Mouse (Mus musculus): ENCODE measurements at regions not wholly inside any gene's neighbourhood (a gene's known extent, or its start where the extent isn't known, plus 50 kb on each side); places are given as distances from the start of the nearest gene placed in this dataset.

DNA sequence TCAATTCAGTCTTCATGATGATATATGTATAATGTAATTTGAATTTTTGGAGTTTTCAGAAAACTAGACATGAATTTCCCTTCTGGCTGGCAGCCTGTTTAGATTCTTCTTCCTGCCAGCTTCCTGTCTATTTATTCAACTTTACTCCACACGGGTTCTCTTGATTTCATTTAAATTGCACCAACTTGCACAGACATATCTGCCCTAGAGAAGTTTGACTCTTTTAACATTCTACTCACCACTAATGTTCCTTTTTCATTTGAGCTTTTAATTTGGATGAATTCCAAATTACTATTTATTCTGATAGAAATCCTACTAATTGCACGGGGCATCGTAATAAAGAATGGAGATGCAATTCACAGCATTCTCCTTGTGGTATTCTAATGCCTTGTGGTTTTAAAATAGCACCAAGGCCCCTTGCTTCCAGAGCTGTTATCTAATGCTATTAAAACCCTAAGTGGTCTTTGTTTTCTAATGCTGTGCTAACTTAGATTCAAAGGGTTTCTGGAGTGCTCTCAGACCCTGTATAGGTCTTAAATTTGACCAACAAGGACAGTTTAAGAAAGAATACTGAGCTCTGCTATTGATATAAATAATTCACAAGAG lies 96.7 kb upstream of the Itga4 start:
- no peak for ATAC-seq
- Histone ChIP-seq H3K4me1 (replicated peaks; ENCODE audit: control insufficient read depth, insufficient read depth, low read length) (no peaks in the 10 kb centered on the region), H3K27me3 (replicated peaks; ENCODE audit: control insufficient read depth, insufficient read depth, low read length) (no peaks in the 10 kb centered on the region), H3K36me3 (ENCODE audit: control insufficient read depth, insufficient read depth) (no peaks in the 10 kb centered on the region), H3K4me2 (replicated peaks; ENCODE audit: low read depth) (no peak overlapping the region), H3K27ac (ENCODE audit: low read depth, low read length) (no peak overlapping the region), H3K9ac (ENCODE audit: low read depth, low read length) (no peak overlapping the region), H3K9me3 (ENCODE audit: control insufficient read depth) (no peaks in the 10 kb centered on the region), H3K4me3 (ENCODE audit: low read depth, low read length) (no peak overlapping the region)
- 68% methylated on average over 3 of the region's 3 CpGs for WGBS
- no peak for TF ChIP-seq CTCF (IDR thresholded peaks at IDR 0.05; ENCODE audit: low read depth)

GRCm38 (mm10) chr2:79159336-79159735 lies 95.9 kb upstream of the Itga4 start:
- no peak overlapping the region for H3K27ac ChIP-seq (ENCODE audit: low read depth, low read length)
- H3K9ac ChIP-seq (ENCODE audit: low read depth, low read length) = no peak overlapping the region
- WGBS = 65% methylated on average over 5 of the region's 5 CpGs
- H3K27me3 ChIP-seq (replicated peaks; ENCODE audit: control insufficient read depth, insufficient read depth, low read length) = no peaks in the 10 kb centered on the region
- no peak overlapping the region for H3K4me2 ChIP-seq (replicated peaks; ENCODE audit: low read depth)
- no peak for ATAC-seq
- H3K4me1 ChIP-seq (replicated peaks; ENCODE audit: control insufficient read depth, insufficient read depth, low read length) = no peaks in the 10 kb centered on the region
- H3K36me3 ChIP-seq (ENCODE audit: control insufficient read depth, insufficient read depth) = no peaks in the 10 kb centered on the region
- no peaks in the 10 kb centered on the region for H3K9me3 ChIP-seq (ENCODE audit: control insufficient read depth)
- H3K4me3 ChIP-seq (ENCODE audit: low read depth, low read length) = no peak overlapping the region
- no peak for TF ChIP-seq CTCF (IDR thresholded peaks at IDR 0.05; ENCODE audit: low read depth)

GRCm38 (mm10) chr2:79172967-79173919 lies 82.0 kb upstream of the Itga4 start:
- TF ChIP-seq CTCF (IDR thresholded peaks at IDR 0.05; ENCODE audit: low read depth) = no peak
- no peaks in the 10 kb centered on the region for H3K36me3 ChIP-seq (ENCODE audit: control insufficient read depth, insufficient read depth)
- ATAC-seq = no peak
- WGBS = 63% methylated on average over 7 of the region's 7 CpGs
- H3K27me3 ChIP-seq (replicated peaks; ENCODE audit: control insufficient read depth, insufficient read depth, low read length) = no peaks in the 10 kb centered on the region
- H3K4me1 ChIP-seq (replicated peaks; ENCODE audit: control insufficient read depth, insufficient read depth, low read length) = no peaks in the 10 kb centered on the region
- no peak overlapping the region for H3K9ac ChIP-seq (ENCODE audit: low read depth, low read length)
- no peak overlapping the region for H3K4me2 ChIP-seq (replicated peaks; ENCODE audit: low read depth)
- no peaks in the 10 kb centered on the region for H3K9me3 ChIP-seq (ENCODE audit: control insufficient read depth)
- no peak overlapping the region for H3K27ac ChIP-seq (ENCODE audit: low read depth, low read length)
- H3K4me3 ChIP-seq (ENCODE audit: low read depth, low read length) = no peak overlapping the region

GRCm38 (mm10) chr2:79174282-79174681 lies 80.9 kb upstream of the Itga4 start:
- no peak for TF ChIP-seq CTCF (IDR thresholded peaks at IDR 0.05; ENCODE audit: low read depth)
- Histone ChIP-seq H3K27me3 (replicated peaks; ENCODE audit: control insufficient read depth, insufficient read depth, low read length) (no peaks in the 10 kb centered on the region), H3K4me3 (ENCODE audit: low read depth, low read length) (no peak overlapping the region), H3K4me1 (replicated peaks; ENCODE audit: control insufficient read depth, insufficient read depth, low read length) (no peaks in the 10 kb centered on the region), H3K27ac (ENCODE audit: low read depth, low read length) (no peak overlapping the region), H3K9me3 (ENCODE audit: control insufficient read depth) (no peaks in the 10 kb centered on the region), H3K9ac (ENCODE audit: low read depth, low read length) (no peak overlapping the region), H3K4me2 (replicated peaks; ENCODE audit: low read depth) (no peak overlapping the region), H3K36me3 (ENCODE audit: control insufficient read depth, insufficient read depth) (no peaks in the 10 kb centered on the region)
- 83% methylated on average over 4 of the region's 4 CpGs for WGBS
- no peak for ATAC-seq

GRCm38 (mm10) chr2:79180782-79181181 lies 74.4 kb upstream of the Itga4 start:
- H3K27me3 ChIP-seq (replicated peaks; ENCODE audit: control insufficient read depth, insufficient read depth, low read length) = no peaks in the 10 kb centered on the region
- 70% methylated on average over 7 of the region's 7 CpGs for WGBS
- H3K36me3 ChIP-seq (ENCODE audit: control insufficient read depth, insufficient read depth) = no peaks in the 10 kb centered on the region
- H3K4me2 ChIP-seq (replicated peaks; ENCODE audit: low read depth) = no peak overlapping the region
- no peak overlapping the region for H3K9ac ChIP-seq (ENCODE audit: low read depth, low read length)
- H3K4me1 ChIP-seq (replicated peaks; ENCODE audit: control insufficient read depth, insufficient read depth, low read length) = no peaks in the 10 kb centered on the region
- H3K27ac ChIP-seq (ENCODE audit: low read depth, low read length) = no peak overlapping the region
- no peak overlapping the region for H3K4me3 ChIP-seq (ENCODE audit: low read depth, low read length)
- no peak for TF ChIP-seq CTCF (IDR thresholded peaks at IDR 0.05; ENCODE audit: low read depth)
- no peak for ATAC-seq
- no peaks in the 10 kb centered on the region for H3K9me3 ChIP-seq (ENCODE audit: control insufficient read depth)

GRCm38 (mm10) chr2:79183034-79183630 lies 72.1 kb upstream of the Itga4 start:
- TF ChIP-seq CTCF (IDR thresholded peaks at IDR 0.05; ENCODE audit: low read depth) = no peak
- Histone ChIP-seq H3K9ac (ENCODE audit: low read depth, low read length) (no peak overlapping the region), H3K27me3 (replicated peaks; ENCODE audit: control insufficient read depth, insufficient read depth, low read length) (no peaks in the 10 kb centered on the region), H3K27ac (ENCODE audit: low read depth, low read length) (no peak overlapping the region), H3K4me3 (ENCODE audit: low read depth, low read length) (no peak overlapping the region), H3K9me3 (ENCODE audit: control insufficient read depth) (no peaks in the 10 kb centered on the region), H3K4me1 (replicated peaks; ENCODE audit: control insufficient read depth, insufficient read depth, low read length) (no peaks in the 10 kb centered on the region), H3K36me3 (ENCODE audit: control insufficient read depth, insufficient read depth) (no peaks in the 10 kb centered on the region), H3K4me2 (replicated peaks; ENCODE audit: low read depth) (no peak overlapping the region)
- no peak for ATAC-seq
- 72% methylated on average over 7 of the region's 7 CpGs for WGBS
